Mouse (Mus musculus): ENCODE results near the gene Man1a. TPM values are rescaled to one million over a fixed set of nuclear protein-coding genes. Genes with fewer than 3 reads are reported as not detected.
A peak's percentile ranks its signal among the peaks of the same experiment; 100 is the strongest.

Gene Man1a
- total RNA-seq, 1 experiment from 2014 or later: 119 TPM

DNA sequence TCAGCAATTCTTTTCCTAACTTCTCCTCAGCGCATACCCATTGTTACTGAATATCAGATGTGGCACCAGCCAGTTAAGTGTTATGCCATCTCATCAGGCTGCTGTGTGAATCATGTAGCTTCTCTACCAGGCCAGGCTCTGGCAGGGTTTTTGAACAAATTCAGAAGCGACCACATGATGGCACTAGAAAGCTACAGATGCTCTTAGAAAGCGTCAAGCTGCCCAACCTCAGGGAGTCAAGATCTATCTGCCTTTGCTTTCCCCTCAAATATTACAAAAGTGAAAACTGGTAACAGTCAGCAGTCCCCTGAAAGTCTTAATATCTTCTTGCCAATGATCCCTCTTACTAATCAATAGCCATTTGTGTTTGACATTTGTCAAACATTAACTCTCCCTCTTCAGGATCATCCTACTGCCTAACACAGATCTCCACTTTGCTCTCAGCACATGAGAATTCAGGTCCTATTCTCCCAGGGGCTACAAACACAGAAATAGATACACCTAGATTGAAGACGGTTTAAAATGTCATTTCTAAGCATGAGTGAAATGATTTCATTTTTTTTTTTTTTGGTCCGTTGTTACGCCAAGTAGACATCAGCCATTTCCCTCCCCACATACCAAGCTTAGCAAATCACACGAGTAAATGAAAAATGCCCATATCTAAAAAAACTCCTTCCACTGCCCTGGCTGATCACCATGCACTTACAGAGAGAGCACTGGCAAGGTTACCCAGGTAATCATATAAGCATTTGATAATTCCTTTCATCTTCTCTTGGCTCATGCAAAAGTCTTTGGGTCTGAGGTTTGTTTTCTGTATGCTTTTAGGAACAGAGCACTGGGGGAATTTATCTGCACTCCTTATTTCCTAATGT is 212.7 kb downstream of the Man1a start:
- ATAC-seq (replicated peaks; ENCODE audit: insufficient number of reproducible peaks, low FRiP score, low TSS enrichment, poor library complexity, severe bottlenecking): 0 out of 2 replicates have a peak, but pooled peaks have one; percentile 59

DNA sequence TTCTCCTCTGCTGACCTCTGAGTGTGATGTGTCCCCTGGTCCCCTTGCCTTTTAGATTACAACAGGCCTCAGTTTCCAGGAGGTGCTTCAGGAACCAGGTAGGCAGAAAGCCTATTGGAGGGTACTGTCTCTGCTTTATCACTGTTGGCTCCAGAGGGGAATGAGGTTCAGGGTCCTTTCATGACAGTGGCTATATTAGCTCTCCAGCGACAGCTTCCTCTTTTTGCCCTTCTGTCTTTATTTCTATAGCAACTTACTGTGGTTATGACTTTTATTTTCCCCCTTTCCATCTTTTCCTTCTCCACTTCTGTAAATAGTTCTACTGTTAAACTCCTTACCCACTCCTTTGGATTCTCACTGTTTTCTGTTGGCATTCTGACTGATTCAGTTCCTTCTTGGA is 216.5 kb downstream of the Man1a start:
- no peak for ATAC-seq (replicated peaks; ENCODE audit: insufficient number of reproducible peaks, low FRiP score, low TSS enrichment, poor library complexity, severe bottlenecking)

DNA sequence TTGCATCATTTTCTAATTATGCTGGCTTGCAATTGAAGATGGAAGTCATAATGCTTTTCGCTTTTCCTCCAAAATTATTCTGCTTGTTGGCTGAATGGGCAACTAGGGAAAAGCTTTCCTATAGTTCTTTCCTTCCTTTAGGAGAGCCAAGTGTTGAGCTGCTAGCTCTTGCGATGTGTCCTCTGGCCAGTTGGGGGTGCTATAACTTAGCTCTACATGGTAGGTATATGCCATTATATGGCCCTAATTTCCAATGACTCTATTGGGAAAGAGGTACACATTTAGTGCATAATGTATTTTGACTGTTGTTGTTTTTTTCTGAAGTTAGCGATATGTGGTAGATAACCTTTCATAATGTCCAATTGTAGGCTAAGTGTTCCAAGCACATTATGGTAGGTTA is 217.2 kb downstream of the Man1a start:
- no peak for ATAC-seq (replicated peaks; ENCODE audit: insufficient number of reproducible peaks, low FRiP score, low TSS enrichment, poor library complexity, severe bottlenecking)
